Mouse (Mus musculus): ENCODE results near the gene Taok2.

DNA sequence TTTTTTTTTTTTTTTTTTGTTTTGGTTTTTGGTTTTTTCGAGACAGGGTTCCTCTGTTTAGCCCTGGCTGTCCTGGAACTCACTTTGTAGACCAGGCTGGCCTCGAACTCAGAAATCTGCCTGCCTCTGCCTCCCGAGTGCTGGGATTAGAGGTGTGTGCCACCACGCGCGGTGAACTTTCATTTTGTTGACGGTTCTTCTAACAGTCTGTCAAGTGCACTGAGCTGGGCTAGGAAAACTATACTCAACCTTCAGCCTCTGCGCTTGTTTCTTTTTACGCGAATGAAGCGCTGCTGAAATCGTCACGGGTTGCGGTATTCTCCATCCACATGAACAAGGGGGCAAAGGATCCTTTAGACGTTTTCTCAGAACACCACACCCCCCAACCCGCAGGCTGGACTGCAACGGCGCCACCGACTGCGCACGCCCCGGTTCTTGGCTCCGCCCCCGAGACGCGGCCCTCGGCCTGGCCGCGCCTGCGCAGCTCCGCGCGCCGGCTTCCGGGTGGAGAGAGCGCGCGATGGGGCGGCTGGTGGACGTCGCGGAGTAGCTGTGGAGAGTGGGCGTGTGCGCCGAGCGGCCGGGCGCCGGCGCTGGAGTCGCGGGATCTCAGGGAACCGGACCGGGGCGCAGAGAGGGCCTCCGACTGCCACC, 44.0 kb upstream of the Taok2 start, which contains the start of gene Kctd13:
- no peak for TF ChIP-seq CTCF (IDR thresholded peaks at IDR 0.05; ENCODE audit: low read depth)
- no peak for TF ChIP-seq EP300 (optimal IDR thresholded peaks at IDR 0.05)
